Mouse (Mus musculus): ENCODE data around the gene Zfp202.
A peak's percentile ranks its signal among the peaks of the same experiment; 100 is the strongest.

The Zfp202 gene

DNA sequence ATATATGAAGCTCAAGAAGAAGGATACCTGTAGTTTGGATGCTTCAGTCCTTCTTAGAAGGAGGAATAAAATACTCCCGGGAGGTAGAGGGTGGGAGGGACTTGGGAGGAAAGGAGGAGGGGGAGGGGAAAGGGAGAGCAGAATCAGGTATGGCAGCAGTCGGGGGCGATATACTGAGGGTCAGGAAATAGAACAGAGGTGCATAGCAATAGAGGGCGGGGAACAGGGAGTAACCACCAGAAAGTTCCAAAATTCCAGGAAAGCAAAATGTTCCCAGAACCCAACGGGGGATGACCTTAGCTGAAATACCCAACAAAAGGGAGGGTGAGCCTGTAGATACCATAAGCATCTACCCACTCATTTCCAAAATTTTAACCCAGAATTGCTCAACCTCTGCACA, 48.2 kb downstream of the Zfp202 start:
- DNase-seq (ENCODE audit: low spot score), result no peak

DNA sequence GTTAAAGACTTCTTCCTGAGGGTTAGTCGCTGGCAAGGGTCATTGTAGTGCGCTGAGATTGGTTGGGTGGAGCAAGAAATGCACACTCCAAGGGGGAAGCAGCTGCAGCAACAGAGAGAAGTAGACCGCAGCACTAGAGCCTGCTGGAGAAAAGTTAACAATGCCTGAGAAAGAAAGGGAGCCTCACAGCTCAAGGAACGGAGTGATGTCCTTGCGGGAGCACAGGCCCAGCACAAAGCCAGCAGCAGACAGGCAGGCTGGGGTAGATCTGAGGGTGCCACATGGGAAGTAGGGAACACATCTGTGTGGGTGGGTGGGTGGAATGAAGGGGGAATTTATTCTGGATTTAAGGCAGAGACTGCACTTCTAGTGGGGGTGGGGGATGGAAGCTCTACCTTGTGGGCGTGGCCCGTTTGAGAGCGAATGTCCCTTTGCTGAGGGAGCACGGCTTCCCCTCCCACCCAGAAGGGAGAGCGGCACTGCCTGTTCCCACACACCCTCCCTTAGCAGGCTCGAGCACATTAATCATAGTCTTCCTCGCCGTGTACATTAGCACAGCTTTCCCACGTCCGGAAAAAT, 49.2 kb downstream of the Zfp202 start:
- peak; percentile 67 for DNase-seq (ENCODE audit: low spot score)

DNA sequence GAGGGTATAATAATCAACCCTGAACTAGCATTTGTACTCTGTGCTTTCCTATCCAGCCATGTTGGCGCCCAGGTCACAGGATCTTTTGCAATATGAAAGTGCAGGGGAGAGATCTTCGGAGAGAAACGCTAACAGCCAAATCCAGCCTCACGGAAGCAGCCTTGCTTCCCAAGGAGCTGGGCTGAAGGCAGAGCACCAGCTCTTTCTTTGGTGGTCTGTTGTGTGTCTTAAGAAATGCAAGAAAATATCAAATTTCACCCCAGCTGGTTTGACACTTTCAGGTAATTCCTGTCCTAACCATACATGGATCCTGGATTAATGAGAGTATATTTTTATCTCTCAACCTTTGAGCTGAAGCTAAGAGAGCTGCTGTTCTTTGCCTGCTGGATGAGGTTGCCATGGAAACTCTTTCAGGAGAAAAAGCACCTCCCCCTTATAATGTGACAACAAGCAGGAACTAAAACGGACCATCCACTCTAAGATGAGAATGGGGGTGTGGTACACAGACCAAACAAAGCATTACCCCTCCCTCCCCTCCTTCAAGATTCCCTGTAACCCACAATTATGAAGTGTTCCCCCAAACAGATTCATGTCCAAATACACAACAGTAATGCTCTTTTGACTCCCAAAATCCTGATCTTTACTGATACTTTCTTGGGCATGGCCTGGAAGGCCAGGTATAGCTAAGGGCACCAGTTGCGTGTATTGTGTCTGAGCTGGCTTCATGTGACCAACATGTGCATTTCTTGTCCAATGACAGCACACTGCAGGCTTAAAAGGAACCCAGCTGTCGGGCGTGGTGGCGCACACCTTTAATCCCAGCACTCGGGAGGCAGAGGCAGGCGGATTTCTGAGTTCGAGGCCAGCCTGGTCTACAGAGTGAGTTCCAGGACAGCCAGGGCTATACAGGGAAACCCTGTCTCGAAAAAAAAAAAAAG, 50.1 kb downstream of the Zfp202 start:
- DNase-seq (ENCODE audit: low spot score), result peak; percentile 40

DNA sequence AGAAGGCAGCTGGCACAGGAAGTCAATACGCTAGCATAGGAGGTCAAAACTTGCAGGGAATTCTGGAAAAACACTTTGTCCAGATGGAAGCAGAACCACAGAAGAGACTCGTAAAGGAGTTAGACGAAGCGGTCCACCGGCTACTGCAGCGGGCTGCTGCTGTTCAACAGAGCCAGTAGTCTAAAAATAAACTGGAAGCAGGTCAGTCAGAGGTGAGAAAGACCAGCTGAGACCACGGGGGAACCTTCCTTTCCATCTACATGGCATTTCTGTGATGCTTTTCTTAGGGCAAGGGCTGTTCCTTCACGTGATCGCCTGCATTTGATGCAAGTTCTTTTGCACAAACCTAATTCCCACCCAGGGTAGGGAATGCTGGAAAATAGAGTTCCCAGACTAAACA, 53.4 kb downstream of the Zfp202 start:
- no peak for DNase-seq (ENCODE audit: low spot score)

DNA sequence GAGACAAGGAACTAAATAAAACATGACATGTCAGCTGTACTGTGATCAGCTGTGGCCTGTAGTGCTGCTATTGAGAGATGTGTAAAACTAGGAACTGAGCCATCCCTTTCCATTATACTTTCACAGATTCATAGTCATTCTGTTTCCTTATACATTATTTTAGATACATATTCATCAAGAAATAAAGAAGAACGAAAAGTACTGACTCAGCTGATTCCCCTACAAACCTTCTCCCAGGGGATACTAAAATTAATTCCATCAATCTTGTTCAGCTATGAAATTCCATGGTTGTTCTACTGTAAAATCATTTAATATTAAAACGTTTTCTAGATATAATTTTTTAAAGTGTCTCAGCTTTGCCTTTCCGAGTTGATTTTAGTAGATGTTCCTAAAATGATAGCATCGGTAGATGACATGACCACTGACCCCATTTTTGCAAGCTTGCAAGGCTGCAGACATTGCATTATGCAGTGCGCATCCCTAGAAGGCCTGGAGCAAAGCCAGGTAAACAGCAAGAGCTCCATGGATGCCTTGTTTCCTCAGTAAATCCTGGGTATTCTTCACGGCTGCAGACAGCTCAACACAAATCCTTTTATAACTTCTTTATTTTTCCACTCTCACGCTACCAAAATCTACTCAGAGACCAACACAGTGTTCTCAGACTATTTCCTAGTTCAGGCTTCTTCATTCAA, 54.0 kb downstream of the Zfp202 start:
- DNase-seq (ENCODE audit: low spot score), result no peak

DNA sequence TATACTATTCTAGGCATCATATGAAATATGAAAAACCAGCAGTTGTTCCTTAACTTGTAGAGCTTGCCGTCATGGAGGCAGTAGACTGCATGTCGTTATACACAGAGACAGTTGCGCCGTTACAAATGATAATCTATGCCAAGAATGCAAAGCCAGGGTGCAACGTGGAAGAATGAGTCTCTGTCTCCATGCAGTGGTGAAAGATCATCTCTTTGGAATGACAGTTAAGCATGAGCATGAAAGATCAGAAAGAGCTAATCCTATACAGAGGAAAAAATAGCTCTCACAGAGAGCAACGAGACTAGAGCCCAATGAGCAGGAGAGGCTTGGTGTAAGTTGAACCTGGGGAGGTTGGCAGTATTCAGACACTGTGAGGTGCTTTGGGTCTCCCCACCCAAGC, 54.6 kb downstream of the Zfp202 start:
- no peak for DNase-seq (ENCODE audit: low spot score)

DNA sequence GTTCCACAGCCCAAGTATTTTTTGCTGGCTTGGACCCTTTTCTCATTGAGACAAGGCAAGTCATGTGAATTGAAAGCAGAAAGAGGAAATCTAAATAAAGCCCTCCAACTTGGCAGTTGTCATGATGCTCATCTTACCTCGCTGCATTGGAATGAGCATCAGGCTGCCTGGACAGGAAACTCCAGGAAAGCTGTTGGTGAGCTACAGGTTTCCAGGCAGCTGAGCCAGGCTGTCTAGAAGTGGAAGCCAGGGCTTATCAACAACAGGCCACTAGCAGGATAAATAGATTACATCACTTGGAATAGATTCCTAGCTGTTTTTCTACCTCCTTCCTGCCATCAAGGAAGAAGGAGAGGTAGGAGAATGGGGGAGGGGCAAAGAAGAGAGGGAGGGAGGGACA, 57.0 kb downstream of the Zfp202 start:
- no peak for DNase-seq (ENCODE audit: low spot score)

DNA sequence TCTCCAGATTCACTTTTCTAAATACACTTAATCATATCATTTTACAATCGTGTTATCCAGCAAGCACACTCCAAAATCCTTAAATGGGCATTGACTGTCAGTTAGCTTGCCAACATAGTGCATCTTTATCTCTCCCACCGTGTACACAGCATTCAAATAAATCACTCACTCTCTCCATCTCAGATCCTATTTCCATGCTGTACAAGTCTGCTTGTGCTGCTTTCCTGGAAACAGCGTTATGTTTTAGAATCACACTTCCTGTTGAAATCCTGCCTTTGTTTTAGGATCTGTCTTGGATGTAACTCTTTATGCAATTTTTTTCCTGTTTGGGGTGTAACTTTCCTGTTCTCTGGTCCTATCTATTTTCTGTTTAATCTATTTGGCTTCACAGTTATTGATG, 60.3 kb downstream of the Zfp202 start:
- DNase-seq (ENCODE audit: low spot score), result no peak

All from testis, postnatal 10 days (tissue).